Mouse (Mus musculus) stomach, embryonic 16.5 days (tissue): ENCODE measurements around the gene Akap1. TPM values are rescaled to one million over a fixed set of nuclear protein-coding genes. Genes with fewer than 3 reads are reported as not detected.
"Not testable (repeated sequence)": the region's sequence is repeated elsewhere in the genome, so short reads cannot be mapped to it uniquely, and the experiment has no call there.

Source experiments
- ATAC-seq: fragments of 200-750 bp; cut with Nextera tagmentation; 2 replicates; pipeline ENCODE4 v1.8.0; 2017; ENCODE audit warnings: moderate number of reproducible peaks, moderate TSS enrichment; ENCODE audit not compliant: insufficient read depth, low FRiP score
- H3K27ac ChIP-seq: fragments of 300-500 bp; sonication (generic); 2 replicates; pipeline ENCODE4 v1.5.1; 2014; ENCODE audit warnings: low read length
- H3K27me3 ChIP-seq: fragments of 300-500 bp; sonication (generic); 2 replicates; pipeline ENCODE4 v1.6.1; 2014; ENCODE audit warnings: low read length, control low read depth, mixed read lengths; ENCODE audit not compliant: control insufficient read depth, insufficient read depth
- H3K36me3 ChIP-seq: fragments of 300-500 bp; sonication (generic); 2 replicates; pipeline ENCODE4 v1.6.1; 2014; ENCODE audit warnings: low read length; ENCODE audit not compliant: control insufficient read depth, insufficient read depth
- H3K4me1 ChIP-seq: fragments of 300-500 bp; sonication (generic); 2 replicates; pipeline ENCODE4 v1.6.1; 2014; ENCODE audit warnings: low read length, control low read depth, mixed read lengths; ENCODE audit not compliant: control insufficient read depth, insufficient read depth
- H3K4me2 ChIP-seq: fragments of 300-500 bp; sonication (generic); 2 replicates; pipeline ENCODE4 v1.6.1; 2014; ENCODE audit warnings: low read depth, low read length, mixed read lengths
- H3K4me3 ChIP-seq: fragments of 300-500 bp; sonication (generic); replicated peaks from 2 replicates; pipeline ENCODE4 v1.5.1; 2014; ENCODE audit warnings: mild to moderate bottlenecking, low read length
- H3K9ac ChIP-seq: fragments of 300-500 bp; sonication (generic); 2 replicates; pipeline ENCODE4 v1.6.1; 2014; ENCODE audit warnings: low read length
- H3K9me3 ChIP-seq: fragments of 300-500 bp; sonication (generic); replicated peaks from 2 replicates; pipeline ENCODE4 v1.6.1; 2016; ENCODE audit warnings: low read length, control low read depth; ENCODE audit not compliant: control insufficient read depth
- WGBS: fragments of 180-500 bp; shearing (Covaris S2); extraction: QIAGEN DNeasy Blood & Tissue Kit; methylation state at CpG from one replicate; pipeline ENCODE4 v1.1.7; 2014; 5-methylcytosine and 5-hydroxymethylcytosine counted together
- polyA plus RNA-seq: library from polyadenylated mRNA; unstranded; fragments of >200 nt; fragmentation: Nextera tagmentation; extraction: Ambion mirVana; gene quantifications from 2 replicates; pipeline ENCODE4 v1.2.1, GENCODE M21; 2015

Akap1 gene
- polyA plus RNA-seq, 1 experiment from 2014 or later = 30.9 TPM

GRCm38 (mm10) chr11:88890904-88891303 lies 26.5 kb upstream of the Akap1 start:
- not testable (repeated sequence) for ATAC-seq, H3K9me3 ChIP-seq, H3K9ac ChIP-seq, H3K27ac ChIP-seq, H3K4me2 ChIP-seq, H3K36me3 ChIP-seq, H3K4me3 ChIP-seq, H3K27me3 ChIP-seq, H3K4me1 ChIP-seq
- WGBS = 92% methylated on average over 6 of the region's 11 CpGs

GRCm38 (mm10) chr11:88888996-88889395 lies 24.6 kb upstream of the Akap1 start:
- no peak overlapping the region for H3K4me3 ChIP-seq
- H3K36me3 ChIP-seq = no peaks in the 10 kb centered on the region
- WGBS = 82% methylated on average over 2 of the region's 2 CpGs
- no peak overlapping the region for H3K4me2 ChIP-seq
- no peak overlapping the region for H3K9ac ChIP-seq
- no peak overlapping the region for H3K27ac ChIP-seq
- H3K4me1 ChIP-seq = no peaks in the 10 kb centered on the region
- H3K27me3 ChIP-seq = no peaks in the 10 kb centered on the region
- ATAC-seq = no peak
- no peaks in the 10 kb centered on the region for H3K9me3 ChIP-seq

GRCm38 (mm10) chr11:88884376-88885065 lies 20.1 kb upstream of the Akap1 start:
- Histone ChIP-seq H3K4me2 (no peak overlapping the region), H3K9me3 (no peaks in the 10 kb centered on the region), H3K4me1 (no peaks in the 10 kb centered on the region), H3K27me3 (no peaks in the 10 kb centered on the region), H3K4me3 (no peak overlapping the region), H3K9ac (no peak overlapping the region), H3K36me3 (no peaks in the 10 kb centered on the region), H3K27ac (no peak overlapping the region)
- no peak for ATAC-seq
- 65% methylated on average over 8 of the region's 8 CpGs for WGBS

DNA sequence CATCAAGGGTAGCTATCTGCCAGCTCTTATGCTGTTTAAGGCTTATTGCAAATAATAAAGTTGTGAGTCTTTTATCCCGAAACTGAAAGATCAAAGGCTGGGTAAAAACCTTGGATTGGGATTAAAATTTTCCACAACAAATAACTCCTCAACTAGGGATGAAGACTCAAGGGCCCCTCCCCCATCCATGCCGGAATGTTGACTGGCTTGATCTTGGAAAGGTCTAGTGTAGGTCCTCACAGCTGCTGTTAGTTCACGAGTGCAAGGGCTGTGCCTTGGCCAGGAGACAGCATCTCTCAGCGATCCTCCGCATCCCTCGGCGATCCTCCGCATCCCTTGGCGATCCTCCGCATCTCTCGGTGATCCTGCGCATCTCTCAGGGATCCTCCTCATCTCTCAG lies 13.6 kb upstream of the Akap1 start:
- ATAC-seq = no peak
- H3K4me1 ChIP-seq = 0 out of 2 replicates have a peak, but pooled peaks cover 1% of the 10 kb centered on the region
- no peaks in the 10 kb centered on the region for H3K27me3 ChIP-seq
- WGBS = 87% methylated on average over 12 of the region's 12 CpGs
- H3K9ac ChIP-seq = no peak overlapping the region
- H3K4me3 ChIP-seq = no peak overlapping the region
- H3K27ac ChIP-seq = no peak overlapping the region
- no peaks in the 10 kb centered on the region for H3K9me3 ChIP-seq
- H3K4me2 ChIP-seq = no peak overlapping the region
- H3K36me3 ChIP-seq = no peaks in the 10 kb centered on the region

GRCm38 (mm10) chr11:88873667-88874030 lies 9.3 kb upstream of the Akap1 start:
- Histone ChIP-seq H3K4me3 (peak overlapping the region; percentile 39), H3K4me1 (0 out of 2 replicates have a peak, but pooled peaks cover 3% of the 10 kb centered on the region), H3K36me3 (no peaks in the 10 kb centered on the region), H3K4me2 (peak overlapping the region; percentile 61), H3K9ac (peak overlapping the region; percentile 48), H3K9me3 (no peaks in the 10 kb centered on the region), H3K27ac (no peak overlapping the region), H3K27me3 (no peaks in the 10 kb centered on the region)
- no peak for ATAC-seq
- WGBS = under 1% methylated on average over 10 of the region's 10 CpGs

DNA sequence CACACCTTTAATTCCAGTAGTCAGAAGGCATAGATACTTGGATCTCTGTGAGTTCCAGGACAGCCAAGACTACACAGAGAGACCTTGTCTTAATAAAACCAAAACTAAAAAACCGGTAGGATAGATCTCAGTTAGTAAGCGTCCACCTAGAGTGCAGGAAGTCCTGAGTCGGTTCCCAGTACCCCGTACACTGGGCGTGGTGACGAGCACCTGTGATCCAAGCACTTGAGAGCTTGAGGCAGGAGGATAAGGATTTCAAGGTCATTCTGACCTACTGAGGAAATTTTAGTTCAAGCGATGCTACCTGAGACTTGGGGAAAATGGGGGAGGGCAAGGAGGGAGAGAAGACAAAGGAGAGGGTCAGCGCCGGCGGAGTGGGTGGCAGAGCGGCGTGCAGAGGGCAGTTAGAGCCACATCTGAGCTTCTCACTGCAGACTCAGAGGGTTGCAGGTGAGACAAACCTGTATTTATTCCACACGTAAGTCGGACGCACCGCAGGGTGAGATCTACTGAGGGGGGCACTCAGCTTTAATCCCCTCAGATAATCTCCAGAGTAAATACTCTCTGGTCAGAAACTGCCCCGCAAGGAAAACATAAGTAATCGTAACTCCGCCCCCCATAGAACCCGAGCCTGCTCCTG lies 8.8 kb upstream of the Akap1 start:
- Histone ChIP-seq H3K4me2 (peak overlapping the region; percentile 61), H3K4me1 (0 out of 2 replicates have a peak, but pooled peaks cover 3% of the 10 kb centered on the region), H3K9me3 (no peaks in the 10 kb centered on the region), H3K27ac (no peak overlapping the region), H3K27me3 (no peaks in the 10 kb centered on the region), H3K9ac (peak overlapping the region; percentile 48), H3K4me3 (peak overlapping the region; percentile 39), H3K36me3 (no peaks in the 10 kb centered on the region)
- peak; percentile 17; the same call in 1 of the 2 replicates for ATAC-seq
- WGBS = 4% methylated on average over 20 of the region's 20 CpGs

DNA sequence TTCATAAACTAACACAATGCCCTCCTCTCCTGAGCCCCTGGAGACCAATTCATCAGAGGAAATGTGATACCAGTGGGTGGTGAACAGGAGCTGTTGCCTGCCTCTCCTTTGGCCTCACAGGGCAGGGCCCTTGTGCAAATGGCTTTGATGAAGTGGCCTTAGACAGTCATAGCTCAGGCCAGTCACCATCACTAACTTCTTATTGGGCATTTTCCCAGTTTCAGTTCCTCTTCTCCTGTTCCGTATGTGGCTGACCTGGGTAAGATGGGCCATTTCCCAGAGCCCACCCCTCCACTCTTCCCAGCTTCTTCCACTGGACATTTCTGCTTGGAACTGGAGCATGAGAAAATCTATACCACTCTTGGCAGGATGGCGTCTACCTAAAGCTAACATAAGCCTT lies 5.1 kb upstream of the Akap1 start:
- ATAC-seq = no peak
- H3K27me3 ChIP-seq = no peaks in the 10 kb centered on the region
- no peak overlapping the region for H3K4me2 ChIP-seq
- no peak overlapping the region for H3K4me3 ChIP-seq
- WGBS = 72% methylated on average over 2 of the region's 2 CpGs
- no peak overlapping the region for H3K9ac ChIP-seq
- no peaks in the 10 kb centered on the region for H3K9me3 ChIP-seq
- no peaks in the 10 kb centered on the region for H3K36me3 ChIP-seq
- H3K4me1 ChIP-seq = 0 out of 2 replicates have a peak, but pooled peaks cover 3% of the 10 kb centered on the region
- no peak overlapping the region for H3K27ac ChIP-seq

GRCm38 (mm10) chr11:88863904-88864457 lies 405 bp downstream of the Akap1 start:
- Histone ChIP-seq H3K4me3 (peak overlapping the region; percentile 61), H3K27me3 (no peaks in the 10 kb centered on the region), H3K9ac (peak overlapping the region; percentile 79), H3K36me3 (no peaks in the 10 kb centered on the region), H3K27ac (peak overlapping the region; percentile 66), H3K4me2 (peak overlapping the region; percentile 90), H3K4me1 (peaks cover 12% of the 10 kb centered on the region), H3K9me3 (no peaks in the 10 kb centered on the region)
- WGBS = under 1% methylated on average over 48 of the region's 49 CpGs
- ATAC-seq = peak; percentile 38
